Comparison of ENCODE assay signal across 23 mouse cellular contexts in the genomic region with DNA sequence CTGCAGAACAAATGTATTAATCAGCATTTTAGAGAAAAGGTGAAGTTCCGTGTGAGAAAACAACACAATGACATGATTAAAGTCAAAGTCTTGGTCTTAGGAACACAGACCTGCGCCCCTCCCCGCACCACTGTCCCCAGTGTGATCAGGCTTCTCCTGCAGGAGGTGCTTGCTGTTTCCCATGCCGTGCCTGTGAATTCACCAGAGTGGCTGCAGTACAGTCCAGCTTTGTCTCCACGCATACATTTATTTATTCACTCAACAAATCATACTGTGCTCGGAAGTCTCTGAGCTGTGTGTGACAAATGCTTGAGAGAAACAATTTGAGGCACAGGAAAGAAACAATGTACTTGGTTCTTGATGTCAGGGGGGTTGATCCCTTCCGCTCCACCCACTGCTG. TPM values are rescaled to one million over a fixed set of nuclear protein-coding genes. Genes with fewer than 3 reads are reported as not detected.
DNase-seq lines count a peak whose midpoint lies in the region; ATAC-seq and TF ChIP-seq lines count a peak whose summit lies in the region.
"Had no signal": no experiment of that assay in that cellular context is flagged by ENCODE, and none has a peak within 500 bp of the region (broad histone marks: within the 10 kb centered on the region; RNA-seq: fewer than 3 reads in every experiment).

No protein-coding gene starts in this region.

- no peaks in the 10 kb centered on the region for H3K9me3 ChIP-seq in forebrain, postnatal 0 days (ENCODE audit: low read length)
- no peaks in the 10 kb centered on the region for H3K9me3 ChIP-seq in forebrain, embryonic 11.5 days (ENCODE audit: control insufficient read depth, low read length)
- H3K9me3 ChIP-seq in heart, embryonic 16.5 days (replicated peaks; ENCODE audit: control insufficient read depth, low read length), result no peaks in the 10 kb centered on the region
- H3K9me3 ChIP-seq in hindbrain, embryonic 16.5 days (ENCODE audit: control insufficient read depth, low read length), result no peaks in the 10 kb centered on the region
- H3K9me3 ChIP-seq: limb, embryonic 13.5 days; stomach, embryonic 15.5 days had no signal

- intact Hi-C loops in heart, postnatal 14 days (cut with DNase I), result no loop called here

- TF ChIP-seq CTCF in forebrain, postnatal 0 days (IDR thresholded peaks at IDR 0.05; ENCODE audit: low read depth), result no peak

- H3K27me3 ChIP-seq in forebrain, postnatal 0 days (ENCODE audit: insufficient read depth, low read length), result no peaks in the 10 kb centered on the region
- no peaks in the 10 kb centered on the region for H3K27me3 ChIP-seq in forebrain, embryonic 11.5 days (ENCODE audit: control insufficient read depth, insufficient read depth, low read length)
- no peaks in the 10 kb centered on the region for H3K27me3 ChIP-seq in heart, embryonic 16.5 days (ENCODE audit: control insufficient read depth, insufficient read depth, low read length)
- no peaks in the 10 kb centered on the region for H3K27me3 ChIP-seq in hindbrain, embryonic 16.5 days (replicated peaks; ENCODE audit: control insufficient read depth, insufficient read depth, low read length)
- H3K27me3 ChIP-seq: limb, embryonic 13.5 days; stomach, embryonic 15.5 days had no signal

- 25% methylated on average over 7 of the region's 7 CpGs for WGBS in forebrain, postnatal 0 days
- 32% methylated on average over 7 of the region's 7 CpGs for WGBS in forebrain, embryonic 11.5 days
- 29% methylated on average over 7 of the region's 7 CpGs for WGBS in heart, embryonic 16.5 days
- 21% methylated on average over 7 of the region's 7 CpGs for WGBS in hindbrain, embryonic 16.5 days

- no peak overlapping the region for H3K4me3 ChIP-seq in forebrain, postnatal 0 days (ENCODE audit: low read depth, low read length)
- no peak overlapping the region for H3K4me3 ChIP-seq in forebrain, embryonic 11.5 days (ENCODE audit: low read depth, low read length)
- peak overlapping the region; percentile 26 for H3K4me3 ChIP-seq in heart, embryonic 16.5 days (ENCODE audit: low read length)
- H3K4me3 ChIP-seq in hindbrain, embryonic 16.5 days (ENCODE audit: low read length), result no peak overlapping the region
- H3K4me3 ChIP-seq: erythroblast, embryonic 14.5 days; limb, embryonic 13.5 days; megakaryocyte, embryonic 14.5 days; myocyte; stomach, embryonic 15.5 days had no signal

- H3K27ac ChIP-seq in forebrain, postnatal 0 days (ENCODE audit: low read depth, low read length), result no peak overlapping the region
- no peak overlapping the region for H3K27ac ChIP-seq in forebrain, embryonic 11.5 days (ENCODE audit: low read depth, low read length)
- no peak overlapping the region for H3K27ac ChIP-seq in heart, embryonic 16.5 days (ENCODE audit: low read length)
- H3K27ac ChIP-seq in hindbrain, embryonic 16.5 days (ENCODE audit: low read depth, low read length), result no peak overlapping the region
- H3K27ac ChIP-seq: limb, embryonic 13.5 days; liver, embryonic 14.5 days; stomach, embryonic 15.5 days had no signal

- DNase-seq in forebrain, postnatal 0 days, result no peak
- no peak for DNase-seq in forebrain, embryonic 11.5 days (ENCODE audit: low spot score)
- DNase-seq in heart, postnatal 14 days, result no peak
- DNase-seq in R1 (ENCODE audit: low read depth, low spot score), result peak; percentile 51
- no peak for DNase-seq in spleen, adult 18-20 months
- no peak for DNase-seq in cerebellum, postnatal 4 days (ENCODE audit: low spot score in 2 of 2)
- DNase-seq: adrenal gland, postnatal 14 days; cerebellum, adult 11-12 months; cerebellum, postnatal 25 days; gastrocnemius, postnatal 10 days; kidney, adult 2 months; kidney, postnatal 25 days; layer of hippocampus, adult 9-11 months; lung, postnatal 14 days; thymus, adult 2 months had no signal

- H3K4me1 ChIP-seq in forebrain, postnatal 0 days (ENCODE audit: insufficient read depth), result no peaks in the 10 kb centered on the region
- H3K4me1 ChIP-seq in forebrain, embryonic 11.5 days (replicated peaks; ENCODE audit: control insufficient read depth, insufficient read depth, low read length), result no peaks in the 10 kb centered on the region
- H3K4me1 ChIP-seq in heart, embryonic 16.5 days (ENCODE audit: control insufficient read depth, insufficient read depth, low read length), result peaks cover 9% of the 10 kb centered on the region
- H3K4me1 ChIP-seq in hindbrain, embryonic 16.5 days (ENCODE audit: control insufficient read depth, insufficient read depth, low read depth, low read length), result peaks cover 3% of the 10 kb centered on the region
- H3K4me1 ChIP-seq: limb, embryonic 13.5 days; megakaryocyte, embryonic 14.5 days; stomach, embryonic 15.5 days had no signal

- ATAC-seq in forebrain, postnatal 0 days, result no peak
- no peak for ATAC-seq in forebrain, embryonic 11.5 days (replicated peaks; ENCODE audit: low FRiP score)
- ATAC-seq in heart, embryonic 16.5 days (replicated peaks; ENCODE audit: extremely low read depth, insufficient read depth, low FRiP score), result no peak
- no peak for ATAC-seq in hindbrain, embryonic 16.5 days

- H3K36me3 ChIP-seq in forebrain, postnatal 0 days (ENCODE audit: insufficient read depth), result no peaks in the 10 kb centered on the region
- H3K36me3 ChIP-seq in forebrain, embryonic 11.5 days (ENCODE audit: control insufficient read depth, insufficient read depth, low read length), result no peaks in the 10 kb centered on the region
- no peaks in the 10 kb centered on the region for H3K36me3 ChIP-seq in heart, embryonic 16.5 days (ENCODE audit: control insufficient read depth, insufficient read depth)
- no peaks in the 10 kb centered on the region for H3K36me3 ChIP-seq in hindbrain, embryonic 16.5 days (ENCODE audit: control insufficient read depth, insufficient read depth, low read length)
- H3K36me3 ChIP-seq: limb, embryonic 13.5 days; stomach, embryonic 15.5 days had no signal

- H3K9ac ChIP-seq in forebrain, postnatal 0 days, result no peak overlapping the region
- H3K9ac ChIP-seq in forebrain, embryonic 11.5 days (ENCODE audit: low read length), result no peak overlapping the region
- peak overlapping the region; percentile 46; the same call in 1 of the 2 replicates for H3K9ac ChIP-seq in heart, embryonic 16.5 days (ENCODE audit: low read length)
- H3K9ac ChIP-seq in hindbrain, embryonic 16.5 days (ENCODE audit: low read depth, low read length), result no peak overlapping the region
- H3K9ac ChIP-seq: limb, embryonic 13.5 days; liver, embryonic 14.5 days; stomach, embryonic 15.5 days had no signal

- H3K4me2 ChIP-seq in forebrain, postnatal 0 days (ENCODE audit: low read depth), result peak overlapping the region; percentile 5; the same call in 1 of the 2 replicates
- no peak overlapping the region for H3K4me2 ChIP-seq in forebrain, embryonic 11.5 days (ENCODE audit: low read depth, low read length, severe bottlenecking)
- peak overlapping the region; percentile 60 for H3K4me2 ChIP-seq in heart, embryonic 16.5 days (ENCODE audit: low read depth, low read length)
- peak overlapping the region; percentile 26 for H3K4me2 ChIP-seq in hindbrain, embryonic 16.5 days (ENCODE audit: low read length)
- H3K4me2 ChIP-seq: limb, embryonic 13.5 days; stomach, embryonic 15.5 days had no signal

RNA-seq across cellular contexts. Expression of a gene that starts 21.4 kb away (rescaled TPM):
- 3.5 and 5.0 TPM in 2 replicates for total RNA-seq in forebrain, postnatal 0 days (2014; rRNA removed)
- 3.7 and 5.0 TPM in 2 replicates for polyA plus RNA-seq in forebrain, postnatal 0 days (2015; fragmentation: Nextera tagmentation; extraction: Ambion mirVana)
- 24.1 and 27.7 TPM in 2 replicates for polyA plus RNA-seq in forebrain, embryonic 11.5 days (2014; fragmentation: Nextera tagmentation; extraction: Ambion mirVana)
- polyA plus RNA-seq in heart, embryonic 16.5 days (2015; fragmentation: Nextera tagmentation; extraction: Ambion mirVana), result 2.2 and 3.1 TPM in 2 replicates
- total RNA-seq in heart, postnatal 14 days (2021), result 1 to 10 TPM; 1.2 to 1.3 TPM
- 3.8 and 4.1 TPM in 2 replicates for polyA plus RNA-seq in hindbrain, embryonic 16.5 days (2015; fragmentation: Nextera tagmentation; extraction: Ambion mirVana)
- polyA plus RNA-seq: erythroblast, embryonic 14.5 days had no signal

RNA-seq across cellular contexts. Expression of a gene that starts 43.1 kb away (rescaled TPM):
- 2.7 and 3.0 TPM in 2 replicates for total RNA-seq in forebrain, postnatal 0 days (2014; rRNA removed)
- 7.3 TPM in 2 replicates for polyA plus RNA-seq in forebrain, postnatal 0 days (2015; fragmentation: Nextera tagmentation; extraction: Ambion mirVana)
- polyA plus RNA-seq in forebrain, embryonic 11.5 days (2014; fragmentation: Nextera tagmentation; extraction: Ambion mirVana), result 6.0 and 6.7 TPM in 2 replicates
- 19.9 and 21.9 TPM in 2 replicates for polyA plus RNA-seq in heart, embryonic 16.5 days (2015; fragmentation: Nextera tagmentation; extraction: Ambion mirVana)
- 1 to 10 TPM; 5.8 to 6.3 TPM for total RNA-seq in heart, postnatal 14 days (2021)
- 4.8 and 6.2 TPM in 2 replicates for polyA plus RNA-seq in hindbrain, embryonic 16.5 days (2015; fragmentation: Nextera tagmentation; extraction: Ambion mirVana)
- polyA plus RNA-seq: erythroblast, embryonic 14.5 days had no signal

RNA-seq across cellular contexts. Expression of a gene that starts 56.3 kb away (rescaled TPM):
- 28.9 and 31.9 TPM in 2 replicates for total RNA-seq in forebrain, postnatal 0 days (2014; rRNA removed)
- 6.8 and 9.3 TPM in 2 replicates for polyA plus RNA-seq in forebrain, postnatal 0 days (2015; fragmentation: Nextera tagmentation; extraction: Ambion mirVana)
- 55.7 and 63.2 TPM in 2 replicates for polyA plus RNA-seq in forebrain, embryonic 11.5 days (2014; fragmentation: Nextera tagmentation; extraction: Ambion mirVana)
- 13.7 and 18.1 TPM in 2 replicates for polyA plus RNA-seq in heart, embryonic 16.5 days (2015; fragmentation: Nextera tagmentation; extraction: Ambion mirVana)
- total RNA-seq in heart, postnatal 14 days (2021), result 10 to 100 TPM; 20.0 to 21.0 TPM
- 10.2 and 13.2 TPM in 2 replicates for polyA plus RNA-seq in hindbrain, embryonic 16.5 days (2015; fragmentation: Nextera tagmentation; extraction: Ambion mirVana)
